Mouse (Mus musculus) bone marrow, adult 2 months (tissue): ENCODE measurements around the gene Ero1lb. TPM values are rescaled to one million over a fixed set of nuclear protein-coding genes. Genes with fewer than 3 reads are reported as not detected.
"Not testable (repeated sequence)": the region's sequence is repeated elsewhere in the genome, so short reads cannot be mapped to it uniquely, and the experiment has no call there.

Experiments
- H3K27ac ChIP-seq: fragments of 200-500 bp; 2 replicates; pipeline ENCODE4 v1.5.1; 2012; ENCODE audit warnings: low read depth, mild to moderate bottlenecking, control low read depth, inconsistent platforms, low read length; ENCODE audit not compliant: control insufficient read depth, poor library complexity, insufficient read depth
- H3K4me1 ChIP-seq: fragments of 200-500 bp; 2 replicates; pipeline ENCODE4 v1.6.1; 2011; ENCODE audit warnings: low read length; ENCODE audit not compliant: control insufficient read depth, insufficient read depth
- H3K4me3 ChIP-seq: fragments of 200-500 bp; replicated peaks from 2 replicates; pipeline ENCODE3; 2011; ENCODE audit warnings: mild to moderate bottlenecking, low read depth, low read length, control low read depth; ENCODE audit not compliant: control insufficient read depth
- CTCF ChIP-seq: fragments of 200-500 bp; IDR thresholded peaks from 2 replicates; pipeline ENCODE4 v1.5.1; 2011; ENCODE audit warnings: low read length, control low read depth; ENCODE audit not compliant: control insufficient read depth, insufficient read depth
- POLR2A ChIP-seq: fragments of 200-500 bp; IDR thresholded peaks from 2 replicates; pipeline ENCODE4 v1.6.1; 2011; ENCODE audit warnings: low read depth, mild to moderate bottlenecking, control low read depth, low read length, borderline replicate concordance; ENCODE audit not compliant: control insufficient read depth
- WGBS: fragments of 180-500 bp; shearing (Covaris S2); methylation state at CpG from one replicate; pipeline ENCODE4 v1.1.7; 2018; 5-methylcytosine and 5-hydroxymethylcytosine counted together
- polyA plus RNA-seq: library from polyadenylated mRNA; stranded (reverse); fragments of >200 nt; gene quantifications from 2 replicates; pipeline ENCODE4 v1.2.4, GENCODE M21; 2011; ENCODE audit warnings: low replicate concordance; ENCODE audit not compliant: missing spikeins, insufficient read depth, insufficient read length

The Ero1lb gene
- polyA plus RNA-seq, 1 experiment = 6.7 TPM

DNA sequence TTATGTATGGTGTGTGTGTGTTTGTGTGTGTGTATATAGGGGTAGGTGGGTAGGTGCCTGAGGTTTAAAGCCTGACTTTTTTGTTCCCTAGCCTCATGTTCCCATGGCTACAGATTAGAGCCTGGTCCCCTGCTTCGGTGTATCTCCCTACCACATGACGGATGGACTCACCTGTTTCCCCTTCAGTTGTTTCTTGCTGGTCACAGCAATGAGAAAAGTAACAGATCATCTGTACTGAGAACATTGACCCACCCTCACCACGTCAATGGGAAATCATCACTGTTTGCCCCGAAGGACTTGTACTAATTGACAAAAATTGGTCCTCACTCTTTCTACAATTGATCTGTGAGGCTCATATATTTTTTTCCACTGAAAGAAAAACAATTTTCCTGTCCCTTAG lies 3.4 kb upstream of the Ero1lb start:
- 79% methylated on average over 4 of the region's 4 CpGs for WGBS
- H3K4me3 ChIP-seq = no peak overlapping the region

DNA sequence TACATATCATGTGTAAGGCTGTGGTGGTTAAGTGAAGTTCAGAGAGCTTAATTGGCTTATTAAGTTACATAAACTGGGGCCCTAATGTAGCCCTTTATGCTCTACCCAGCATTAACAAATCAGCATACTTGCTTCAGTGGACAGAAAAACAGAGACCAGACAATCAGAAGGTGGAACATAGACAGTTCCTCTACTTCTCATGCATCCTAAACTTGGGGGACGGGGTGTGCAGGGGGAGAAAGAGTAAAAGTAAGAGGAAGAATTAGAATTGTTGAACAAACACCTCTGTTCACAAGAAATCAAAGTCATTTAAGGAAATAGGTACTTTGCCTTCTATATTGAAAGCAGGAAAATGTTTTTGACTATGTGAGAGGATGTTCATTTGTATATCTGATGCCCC lies 2.3 kb downstream of the Ero1lb start:
- Histone ChIP-seq H3K4me3 (no peak overlapping the region), H3K4me1 (no peaks in the 10 kb centered on the region; the same call in 1 of the 2 replicates), H3K27ac (no peak overlapping the region)
- WGBS = 56% methylated on average over 1 of the region's 1 CpGs
- no peak for TF ChIP-seq CTCF
- TF ChIP-seq POLR2A = no peak

More for the DNA sequence above, 3.4 kb upstream of the Ero1lb start:
- TF ChIP-seq CTCF (no peak), POLR2A (no peak)
- peaks cover 3% of the 10 kb centered on the region; the same call in 1 of the 2 replicates for H3K4me1 ChIP-seq
- no peak overlapping the region; the same call in 1 of the 2 replicates for H3K27ac ChIP-seq

- no peak overlapping the region for H3K27ac ChIP-seq
- TF ChIP-seq CTCF (no peak), POLR2A (no peak)
Observed at GRCm38 (mm10) chr13:12568597-12569469, 3.2 kb downstream of the Ero1lb start.

GRCm38 (mm10) chr13:12569741-12570140 lies 4.1 kb downstream of the Ero1lb start:
- TF ChIP-seq POLR2A = no peak
- TF ChIP-seq CTCF = no peak
- WGBS = 56% methylated on average over 7 of the region's 7 CpGs
- Histone ChIP-seq H3K4me1 (no peaks in the 10 kb centered on the region; the same call in 1 of the 2 replicates), H3K27ac (no peak overlapping the region), H3K4me3 (no peak overlapping the region)

More at GRCm38 (mm10) chr13:12568597-12569469, 3.2 kb downstream of the Ero1lb start:
- 76% methylated on average over 9 of the region's 9 CpGs for WGBS
- no peak overlapping the region for H3K4me3 ChIP-seq
- no peaks in the 10 kb centered on the region; the same call in 1 of the 2 replicates for H3K4me1 ChIP-seq

DNA sequence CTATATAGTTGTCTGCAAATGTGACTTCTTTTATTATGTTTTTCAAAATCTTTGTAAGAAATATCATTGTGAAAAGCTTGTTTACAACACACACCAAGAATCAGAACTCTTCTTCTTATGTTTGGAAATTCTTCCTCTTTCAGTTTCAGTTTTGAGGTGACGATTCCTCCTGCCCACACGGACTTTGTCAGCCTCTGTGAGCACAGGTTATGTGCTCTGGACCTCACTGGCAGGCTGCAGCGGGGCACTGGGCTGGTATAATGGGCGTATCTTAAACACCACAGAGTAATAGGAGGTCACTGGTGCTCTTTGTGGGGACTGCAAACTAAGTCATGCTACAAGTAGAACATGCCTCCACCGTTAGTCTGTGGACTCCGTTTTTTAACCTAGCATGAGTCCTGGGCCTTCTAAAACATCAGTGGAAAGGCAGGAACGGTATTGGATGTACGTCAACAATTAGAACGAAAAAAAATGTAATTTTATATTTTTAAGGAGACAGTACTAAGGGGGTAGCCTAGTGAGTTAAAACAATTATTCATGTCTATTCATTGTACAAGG lies 9.4 kb downstream of the Ero1lb start:
- peak overlapping the region; percentile 62 for H3K4me3 ChIP-seq
- H3K27ac ChIP-seq = peak overlapping the region; percentile 58
- TF ChIP-seq CTCF (no peak), POLR2A (no peak)
- 0 out of 2 replicates have a peak, but pooled peaks cover 1% of the 10 kb centered on the region for H3K4me1 ChIP-seq
- 13% methylated on average over 9 of the region's 9 CpGs for WGBS

- H3K4me1 ChIP-seq = 0 out of 2 replicates have a peak, but pooled peaks cover 1% of the 10 kb centered on the region
- TF ChIP-seq CTCF (no peak), POLR2A (no peak)
- no peak overlapping the region for H3K4me3 ChIP-seq
- no peak overlapping the region for H3K27ac ChIP-seq
- WGBS = 35% methylated on average over 5 of the region's 5 CpGs
Observed at GRCm38 (mm10) chr13:12578145-12578544, 12.5 kb downstream of the Ero1lb start.

DNA sequence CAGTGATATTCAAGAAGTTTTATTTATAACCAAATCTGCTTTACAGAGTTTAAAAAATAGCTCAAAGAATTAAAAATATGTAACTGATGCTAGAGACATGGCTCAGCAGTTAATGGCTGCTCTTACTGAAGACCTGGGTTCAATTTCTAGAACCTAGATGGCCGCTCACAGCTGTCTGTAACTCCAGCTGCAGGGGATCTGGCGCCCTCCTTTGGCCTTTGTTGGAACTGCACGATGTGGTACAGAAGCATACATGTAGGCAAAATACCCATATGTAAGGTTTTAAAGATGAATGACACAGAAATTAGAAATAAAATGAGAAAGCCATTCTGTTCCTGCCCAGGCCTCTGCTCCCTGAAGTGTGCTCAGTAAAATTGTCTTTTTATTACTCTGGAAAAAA lies 23.3 kb downstream of the Ero1lb start:
- Histone ChIP-seq H3K4me3 (no peak overlapping the region), H3K27ac (no peak overlapping the region), H3K4me1 (no peaks in the 10 kb centered on the region)
- WGBS = 6% methylated on average over 3 of the region's 3 CpGs
- TF ChIP-seq CTCF (peak; percentile 85), POLR2A (no peak)

DNA sequence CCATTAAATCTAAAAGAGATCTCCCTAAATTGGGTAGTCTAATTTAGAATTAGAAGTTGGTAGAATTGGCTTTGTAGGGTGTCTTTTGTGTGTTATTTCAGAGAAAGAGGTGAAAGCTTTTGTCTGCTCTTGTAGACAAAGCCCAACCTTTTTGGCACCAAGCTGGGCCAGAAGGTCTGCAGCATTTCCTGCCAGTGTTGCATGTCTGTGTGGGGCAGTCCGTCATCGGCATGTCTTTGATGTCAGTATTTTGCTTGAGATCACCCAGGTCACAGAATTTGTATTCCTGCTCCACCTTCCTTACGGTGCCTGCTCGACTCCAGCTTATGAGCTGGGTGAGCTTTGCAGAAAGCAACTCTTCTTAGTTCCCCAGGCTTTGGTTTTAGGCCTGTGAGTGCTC lies 31.4 kb downstream of the Ero1lb start:
- H3K4me3 ChIP-seq, H3K4me1 ChIP-seq, H3K27ac ChIP-seq: not testable (repeated sequence)
- 76% methylated on average over 4 of the region's 4 CpGs for WGBS

- not testable (repeated sequence) for H3K4me3 ChIP-seq, H3K4me1 ChIP-seq, H3K27ac ChIP-seq
Observed at GRCm38 (mm10) chr13:12610206-12610605, 44.5 kb downstream of the Ero1lb start.

DNA sequence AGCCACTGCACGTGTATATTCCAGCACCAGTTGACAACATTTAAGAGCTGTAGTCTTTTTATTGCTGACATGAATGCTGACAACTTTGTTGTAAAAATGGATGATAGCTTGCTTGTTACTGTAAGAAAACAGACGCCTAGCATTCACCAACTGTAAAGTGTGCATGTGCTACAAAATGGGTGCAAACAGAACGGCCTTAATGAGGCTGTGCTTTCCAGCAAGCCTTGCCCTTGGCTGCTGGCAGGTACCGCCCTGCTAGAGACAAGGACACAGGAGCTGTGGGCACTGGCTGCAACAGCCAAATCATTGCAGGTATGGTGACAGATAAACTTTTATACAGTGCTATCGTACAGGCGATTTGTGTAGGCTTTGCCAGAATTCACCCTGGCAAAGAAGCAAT lies 48.4 kb downstream of the Ero1lb start:
- H3K4me1 ChIP-seq, H3K27ac ChIP-seq, H3K4me3 ChIP-seq: not testable (repeated sequence)
- WGBS = 81% methylated on average over 6 of the region's 6 CpGs

DNA sequence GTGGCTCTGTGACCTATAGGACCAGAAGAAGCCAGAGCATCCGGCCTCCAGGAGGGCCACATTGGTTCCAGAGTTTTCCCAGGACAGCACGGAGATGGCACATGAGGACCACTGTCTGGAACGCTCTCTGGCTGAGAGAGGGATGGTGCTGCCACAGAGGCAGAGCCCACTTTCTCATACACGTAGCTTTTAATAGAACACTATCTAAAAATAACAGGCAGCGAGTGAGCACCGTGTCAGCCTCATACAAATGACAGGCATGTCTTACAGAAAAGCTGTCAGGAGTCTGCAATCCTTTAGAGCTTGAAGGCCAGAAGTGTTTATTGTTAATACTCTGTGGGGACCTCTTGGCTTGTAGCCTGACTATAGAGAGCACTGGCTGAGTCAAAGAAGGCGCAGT lies 48.9 kb downstream of the Ero1lb start:
- not testable (repeated sequence) for H3K4me1 ChIP-seq, H3K4me3 ChIP-seq, H3K27ac ChIP-seq
- 80% methylated on average over 7 of the region's 7 CpGs for WGBS

- not testable (repeated sequence) for H3K4me1 ChIP-seq, H3K27ac ChIP-seq, H3K4me3 ChIP-seq
- WGBS = 79% methylated on average over 10 of the region's 10 CpGs
Observed at GRCm38 (mm10) chr13:12615014-12615413, 49.3 kb downstream of the Ero1lb start.
